Mouse (Mus musculus) mature B cell (primary cell): ENCODE results near the gene Vstm5.

Experiments used
- in situ Hi-C: fragments of 300-500 bp; cut with MboI; formaldehyde crosslinking; loops from 2 replicates; pipeline ENCODE4 v1.14.3; 2019

The Vstm5 gene

GRCm38 (mm10) chr9:15308254-15308653, 69.4 kb downstream of the Vstm5 start:
- in situ Hi-C loops = no loop called here
